Mouse (Mus musculus) limb, embryonic 10.5 days (tissue): ENCODE measurements around the gene Tmem69. TPM values are rescaled to one million over a fixed set of nuclear protein-coding genes. Genes with fewer than 3 reads are reported as not detected.

Experiments
- DNase-seq: peaks from one replicate; pipeline ENCODE4 v3.0.0-alpha.2; 2017; ENCODE audit warnings: low spot score
- H3K27ac ChIP-seq: fragments of 300-500 bp; sonication (generic); 2 replicates; pipeline ENCODE4 v1.5.1; 2016; ENCODE audit warnings: mild to moderate bottlenecking
- H3K27me3 ChIP-seq: fragments of 300-500 bp; sonication (generic); 2 replicates; pipeline ENCODE4 v1.6.1; 2016; ENCODE audit warnings: low read depth, mild to moderate bottlenecking; ENCODE audit not compliant: poor library complexity, severe bottlenecking
- H3K36me3 ChIP-seq: fragments of 300-500 bp; sonication (generic); 2 replicates; pipeline ENCODE4 v1.6.1; 2016; ENCODE audit warnings: mild to moderate bottlenecking, moderate library complexity
- H3K4me1 ChIP-seq: fragments of 300-500 bp; sonication (generic); 2 replicates; pipeline ENCODE4 v1.6.1; 2016
- H3K4me3 ChIP-seq: fragments of 300-500 bp; sonication (generic); 2 replicates; pipeline ENCODE4 v1.5.1; 2016; ENCODE audit warnings: mild to moderate bottlenecking, moderate library complexity
- H3K9me3 ChIP-seq: fragments of 300-500 bp; sonication (generic); replicated peaks from 2 replicates; pipeline ENCODE4 v1.6.1; 2016; ENCODE audit warnings: mild to moderate bottlenecking
- WGBS: fragments of 180-500 bp; shearing (Covaris S2); methylation state at CpG from one replicate; pipeline ENCODE4 v1.1.7; 2016; 5-methylcytosine and 5-hydroxymethylcytosine counted together
- polyA plus RNA-seq: library from polyadenylated mRNA; unstranded; fragments of >200 nt; fragmentation: Nextera tagmentation; extraction: Ambion mirVana; gene quantifications from 2 replicates; pipeline ENCODE4 v1.2.1, GENCODE M21; 2016

Tmem69 gene
- polyA plus RNA-seq: 26.2 and 30.1 TPM in 2 replicates

GRCm38 (mm10) chr4:116555413-116556300 lies at the start of gene Tmem69:
Gene Tmem69 (minus strand): TSS chr4:116555936.
- H3K4me1 ChIP-seq: peaks cover 17% of the 10 kb centered on the region
- 4% methylated on average over 23 of the region's 23 CpGs for WGBS
- peak within 1 kb of the TSS; percentile 86 for H3K4me3 ChIP-seq
- peaks cover 32% of the 10 kb centered on the region for H3K36me3 ChIP-seq
- H3K9me3 ChIP-seq: no peaks in the 10 kb centered on the region
- DNase-seq: peak; percentile 86
- peak within 1 kb of the TSS; percentile 95 for H3K27ac ChIP-seq
- H3K27me3 ChIP-seq: no peaks in the 10 kb centered on the region

- H3K36me3 ChIP-seq: peaks cover 58% of the 10 kb centered on the region
- H3K9me3 ChIP-seq: no peaks in the 10 kb centered on the region
- peak overlapping the region; percentile 67 for H3K4me3 ChIP-seq
- 1% methylated on average over 50 of the region's 50 CpGs for WGBS
- peak overlapping the region; percentile 75 for H3K27ac ChIP-seq
- DNase-seq: peak; percentile 92
- peaks cover 30% of the 10 kb centered on the region for H3K4me1 ChIP-seq
- H3K27me3 ChIP-seq: no peaks in the 10 kb centered on the region
These were observed 41.5 kb upstream of the Tmem69 start for GRCm38 (mm10) chr4:116596978-116597881.

- Histone ChIP-seq H3K9me3 (no peaks in the 10 kb centered on the region), H3K4me3 (peak within 1 kb of the TSS; percentile 67), H3K4me1 (peaks cover 30% of the 10 kb centered on the region), H3K36me3 (peaks cover 58% of the 10 kb centered on the region), H3K27ac (peak within 1 kb of the TSS; percentile 75), H3K27me3 (no peaks in the 10 kb centered on the region)
- WGBS: 29% methylated on average over 5 of the region's 5 CpGs
- DNase-seq: no peak
These were observed 40.6 kb upstream of the Tmem69 start, which contains the start of gene Ccdc17 for GRCm38 (mm10) chr4:116596379-116596778. Gene Ccdc17 (plus strand): TSS chr4:116596654.

GRCm38 (mm10) chr4:116595793-116596192 lies 40.1 kb upstream of the Tmem69 start:
- 75% methylated on average over 8 of the region's 8 CpGs for WGBS
- H3K27me3 ChIP-seq: no peaks in the 10 kb centered on the region
- H3K4me1 ChIP-seq: peaks cover 30% of the 10 kb centered on the region
- H3K4me3 ChIP-seq: no peak overlapping the region
- peaks cover 58% of the 10 kb centered on the region for H3K36me3 ChIP-seq
- no peaks in the 10 kb centered on the region for H3K9me3 ChIP-seq
- H3K27ac ChIP-seq: no peak overlapping the region
- DNase-seq: no peak

- Histone ChIP-seq H3K27ac (peak overlapping the region; percentile 95), H3K4me3 (peak overlapping the region; percentile 86), H3K27me3 (no peaks in the 10 kb centered on the region), H3K9me3 (no peaks in the 10 kb centered on the region), H3K4me1 (peaks cover 17% of the 10 kb centered on the region), H3K36me3 (peaks cover 33% of the 10 kb centered on the region)
- WGBS: 5% methylated on average over 15 of the region's 15 CpGs
- peak; percentile 34 for DNase-seq
These were observed 2.6 kb upstream of the Tmem69 start for GRCm38 (mm10) chr4:116558151-116558882.

- H3K27me3 ChIP-seq: no peaks in the 10 kb centered on the region
- H3K9me3 ChIP-seq: no peaks in the 10 kb centered on the region
- under 1% methylated on average over 78 of the region's 78 CpGs for WGBS
- H3K27ac ChIP-seq: peak within 1 kb of the TSS; percentile 95
- H3K4me3 ChIP-seq: peak within 1 kb of the TSS; percentile 86
- peaks cover 38% of the 10 kb centered on the region for H3K36me3 ChIP-seq
- peak; percentile 99 for DNase-seq
- peaks cover 17% of the 10 kb centered on the region for H3K4me1 ChIP-seq
These were observed 1.8 kb upstream of the Tmem69 start, which contains the start of gene Gpbp1l1 for GRCm38 (mm10) chr4:116557306-116558121. Gene Gpbp1l1 (plus strand): TSS chr4:116557658.

- H3K27ac ChIP-seq: peak overlapping the region; percentile 95
- no peaks in the 10 kb centered on the region for H3K9me3 ChIP-seq
- H3K27me3 ChIP-seq: no peaks in the 10 kb centered on the region
- WGBS: under 1% methylated on average over 28 of the region's 28 CpGs
- peaks cover 36% of the 10 kb centered on the region for H3K36me3 ChIP-seq
- peaks cover 17% of the 10 kb centered on the region for H3K4me1 ChIP-seq
- peak; percentile 90 for DNase-seq
- H3K4me3 ChIP-seq: peak overlapping the region; percentile 86
These were observed 997 bp upstream of the Tmem69 start for GRCm38 (mm10) chr4:116556561-116557305.

- H3K27ac ChIP-seq: no peak overlapping the region
- H3K4me3 ChIP-seq: no peak overlapping the region
- H3K4me1 ChIP-seq: peaks cover 5% of the 10 kb centered on the region
- peaks cover 26% of the 10 kb centered on the region for H3K36me3 ChIP-seq
- no peak for DNase-seq
- H3K27me3 ChIP-seq: no peaks in the 10 kb centered on the region
- H3K9me3 ChIP-seq: no peaks in the 10 kb centered on the region
- 90% methylated on average over 3 of the region's 3 CpGs for WGBS
These were observed 2.7 kb downstream of the Tmem69 start for GRCm38 (mm10) chr4:116553035-116553434.

- Histone ChIP-seq H3K4me1 (no peaks in the 10 kb centered on the region), H3K36me3 (peaks cover 26% of the 10 kb centered on the region), H3K27ac (no peak overlapping the region), H3K27me3 (no peaks in the 10 kb centered on the region), H3K9me3 (no peaks in the 10 kb centered on the region), H3K4me3 (no peak overlapping the region)
- no peak for DNase-seq
- WGBS: 88% methylated on average over 1 of the region's 1 CpGs
These were observed 5.3 kb downstream of the Tmem69 start for GRCm38 (mm10) chr4:116550432-116550831.

- H3K9me3 ChIP-seq: no peaks in the 10 kb centered on the region
- no peaks in the 10 kb centered on the region for H3K27me3 ChIP-seq
- H3K36me3 ChIP-seq: peaks cover 37% of the 10 kb centered on the region
- H3K27ac ChIP-seq: no peak overlapping the region
- no peak overlapping the region for H3K4me3 ChIP-seq
- DNase-seq: no peak
- 90% methylated on average over 3 of the region's 3 CpGs for WGBS
- H3K4me1 ChIP-seq: no peaks in the 10 kb centered on the region
These were observed 18.0 kb downstream of the Tmem69 start for GRCm38 (mm10) chr4:116537737-116538136.

GRCm38 (mm10) chr4:116536351-116536750 lies 19.4 kb downstream of the Tmem69 start:
- no peak overlapping the region for H3K27ac ChIP-seq

More at GRCm38 (mm10) chr4:116536351-116536750, 19.4 kb downstream of the Tmem69 start:
- Histone ChIP-seq H3K36me3 (peaks cover 39% of the 10 kb centered on the region), H3K27me3 (no peaks in the 10 kb centered on the region), H3K9me3 (no peaks in the 10 kb centered on the region), H3K4me3 (no peak overlapping the region), H3K4me1 (no peaks in the 10 kb centered on the region)
- no peak for DNase-seq
